Mouse (Mus musculus) right cerebral cortex, adult 2 months (tissue): ENCODE measurements at regions not wholly inside any gene's neighbourhood (a gene's known extent, or its start where the extent isn't known, plus 50 kb on each side); places are given as distances from the start of the nearest gene placed in this dataset.

Experiments used
- DNase-seq, 2 experiments: peaks; one replicate each; pipeline ENCODE4 v3.0.0; 2021 to 2022; ENCODE audit warnings: low spot score in 2 of 2

GRCm38 (mm10) chr13:80188734-80189133 is 694.5 kb upstream of the Arrdc3 start:
- DNase-seq: no peak

GRCm38 (mm10) chr13:80195065-80195605 is 688.0 kb upstream of the Arrdc3 start:
- no peak for DNase-seq

GRCm38 (mm10) chr13:80224110-80224509 is 659.1 kb upstream of the Arrdc3 start:
- no peak for DNase-seq

GRCm38 (mm10) chr13:80231381-80231780 is 651.8 kb upstream of the Arrdc3 start:
- no peak for DNase-seq

GRCm38 (mm10) chr13:80235254-80236032 is 647.7 kb upstream of the Arrdc3 start:
- no peak for DNase-seq

- no peak for DNase-seq
These were observed 620.4 kb upstream of the Arrdc3 start for GRCm38 (mm10) chr13:80262826-80263225.

- DNase-seq: no peak
These were observed 616.1 kb upstream of the Arrdc3 start for GRCm38 (mm10) chr13:80267131-80267530.

GRCm38 (mm10) chr13:80273976-80274375 is 609.2 kb upstream of the Arrdc3 start:
- DNase-seq: no peak

GRCm38 (mm10) chr13:80291744-80292515 is 591.3 kb upstream of the Arrdc3 start:
- no peak for DNase-seq

- DNase-seq: no peak
These were observed 587.5 kb upstream of the Arrdc3 start for GRCm38 (mm10) chr13:80295723-80296122.

GRCm38 (mm10) chr13:80334073-80334704 is 549.0 kb upstream of the Arrdc3 start:
- no peak for DNase-seq

- no peak for DNase-seq
These were observed 548.1 kb upstream of the Arrdc3 start for GRCm38 (mm10) chr13:80334865-80335655.

- DNase-seq: no peak
These were observed 536.1 kb upstream of the Arrdc3 start for GRCm38 (mm10) chr13:80346980-80347649.

- DNase-seq: no peak
These were observed 517.2 kb upstream of the Arrdc3 start for GRCm38 (mm10) chr13:80365964-80366363.

GRCm38 (mm10) chr13:80370491-80370890 is 512.7 kb upstream of the Arrdc3 start:
- no peak for DNase-seq

GRCm38 (mm10) chr13:80381280-80381965 is 501.8 kb upstream of the Arrdc3 start:
- DNase-seq: no peak

- no peak for DNase-seq
These were observed 501.1 kb upstream of the Arrdc3 start for GRCm38 (mm10) chr13:80381966-80382666.

GRCm38 (mm10) chr13:80408928-80409327 is 474.3 kb upstream of the Arrdc3 start:
- no peak for DNase-seq

GRCm38 (mm10) chr13:80409790-80410433 is 473.3 kb upstream of the Arrdc3 start:
- no peak for DNase-seq
